Comparison of ENCODE assay signal across 20 mouse cellular contexts in the genomic region with DNA sequence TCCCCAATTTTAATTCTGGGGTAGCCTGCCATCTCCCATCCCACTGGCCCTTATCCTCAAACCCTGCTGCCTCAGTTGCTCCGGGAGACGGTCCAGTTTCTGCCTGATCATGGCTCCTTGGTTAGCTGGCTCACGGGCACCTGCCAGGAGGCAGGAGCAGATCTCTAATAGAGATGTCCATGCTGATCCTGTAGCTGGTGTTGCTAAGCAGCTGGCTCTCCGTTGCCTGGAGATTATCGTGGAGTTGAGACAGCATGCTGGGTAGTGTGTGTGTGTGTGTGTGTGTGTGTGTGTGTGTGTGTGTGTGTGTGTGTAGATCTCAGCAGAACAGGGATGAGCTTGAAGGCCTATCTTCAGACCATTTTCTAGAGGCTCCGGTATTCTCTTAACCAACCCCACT.
DNase-seq lines count a peak whose midpoint lies in the region; ATAC-seq and TF ChIP-seq lines count a peak whose summit lies in the region.
"Had no signal": no experiment of that assay in that cellular context is flagged by ENCODE, and none has a peak within 500 bp of the region (broad histone marks: within the 10 kb centered on the region; RNA-seq: fewer than 3 reads in every experiment).

No protein-coding gene starts in this region.

- H3K9ac ChIP-seq in liver, postnatal 0 days (replicated peaks), result no peak overlapping the region
- H3K9ac ChIP-seq: heart, embryonic 13.5 days; neural tube, embryonic 12.5 days had no signal

- H3K4me3 ChIP-seq in layer of hippocampus, adult 2 months, result no peak overlapping the region
- H3K4me3 ChIP-seq in midbrain, embryonic 10.5 days, result no peak overlapping the region
- no peak overlapping the region for H3K4me3 ChIP-seq in olfactory bulb, adult 2 months (ENCODE audit: insufficient read depth, low read depth, low read length)
- no peak overlapping the region for H3K4me3 ChIP-seq in liver, postnatal 0 days (ENCODE audit: low read depth, low read length)
- H3K4me3 ChIP-seq: heart, embryonic 13.5 days; neural tube, embryonic 12.5 days had no signal

- no peak for TF ChIP-seq CTCF in layer of hippocampus, adult 2 months (conservative IDR thresholded peaks at IDR 0.05)
- no peak for TF ChIP-seq CTCF in olfactory bulb, adult 2 months (IDR thresholded peaks at IDR 0.05; ENCODE audit: insufficient read depth, low read depth, low read length)
- TF ChIP-seq CTCF in liver, postnatal 0 days (IDR thresholded peaks at IDR 0.05; ENCODE audit: low read depth), result no peak

- no peaks in the 10 kb centered on the region for H3K36me3 ChIP-seq in midbrain, embryonic 10.5 days
- H3K36me3 ChIP-seq in liver, postnatal 0 days (replicated peaks; ENCODE audit: insufficient read depth, low read length), result no peaks in the 10 kb centered on the region
- H3K36me3 ChIP-seq: heart, embryonic 13.5 days; neural tube, embryonic 12.5 days had no signal

- peak; percentile 52 to 58 for DNase-seq in cerebellum, postnatal 10 days
- DNase-seq in cerebellum, adult 11-12 months, result no peak
- DNase-seq in layer of hippocampus, adult 2 months (ENCODE audit: low spot score in 2 of 2), result peak in 1 of 2 experiments; percentile 25
- DNase-seq in layer of hippocampus, adult 11-12 months (ENCODE audit: low spot score), result no peak
- DNase-seq in midbrain, embryonic 10.5 days (ENCODE audit: low spot score), result peak; percentile 24
- DNase-seq in liver, postnatal 0 days, result no peak
- no peak for DNase-seq in Muller cell, postnatal 12 days (ENCODE audit: inconsistent ontology term)
- DNase-seq: adrenal gland, postnatal 10 days; cerebellum, adult 9-10 months; gastrocnemius, postnatal 25 days; heart, postnatal 4 days; liver; lung, adult 18-20 months; thymus, postnatal 4 days had no signal

- no peaks in the 10 kb centered on the region for H3K27me3 ChIP-seq in midbrain, embryonic 10.5 days (ENCODE audit: low read depth, poor library complexity, severe bottlenecking)
- H3K27me3 ChIP-seq in liver, postnatal 0 days (ENCODE audit: insufficient read depth, low read length), result no peaks in the 10 kb centered on the region
- H3K27me3 ChIP-seq: heart, embryonic 13.5 days; neural tube, embryonic 12.5 days had no signal

- no peak for TF ChIP-seq POLR2A in olfactory bulb, adult 2 months (IDR thresholded peaks at IDR 0.05; ENCODE audit: insufficient read depth, low read depth, low read length)

- 78% methylated on average over 6 of the region's 6 CpGs for WGBS in midbrain, embryonic 10.5 days
- WGBS in olfactory bulb, adult 2 months, result 45% methylated on average over 6 of the region's 6 CpGs
- WGBS in liver, postnatal 0 days (ENCODE audit: insufficient replicate concordance), result 88% methylated on average over 6 of the region's 6 CpGs

- no peak for TF ChIP-seq EP300 in liver, postnatal 0 days (IDR thresholded peaks at IDR 0.05; ENCODE audit: low read depth)

- H3K4me2 ChIP-seq in liver, postnatal 0 days (ENCODE audit: low read depth, low read length), result no peak overlapping the region
- H3K4me2 ChIP-seq: heart, embryonic 13.5 days; neural tube, embryonic 12.5 days had no signal

- no peak for ATAC-seq in liver, postnatal 0 days
- ATAC-seq: intestine, postnatal 0 days had no signal

- H3K27ac ChIP-seq in layer of hippocampus, adult 2 months, result peak overlapping the region; percentile 78
- no peak overlapping the region for H3K27ac ChIP-seq in midbrain, embryonic 10.5 days (replicated peaks)
- peak overlapping the region; percentile 16; the same call in 1 of the 2 replicates for H3K27ac ChIP-seq in olfactory bulb, adult 2 months (ENCODE audit: insufficient read depth, low read depth, low read length)
- no peak overlapping the region for H3K27ac ChIP-seq in liver, postnatal 0 days (ENCODE audit: low read depth)
- H3K27ac ChIP-seq: heart, embryonic 13.5 days; kidney, postnatal 0 days; macrophage; neural tube, embryonic 12.5 days had no signal

- peaks cover 4% of the 10 kb centered on the region for H3K4me1 ChIP-seq in midbrain, embryonic 10.5 days
- peaks cover 15% of the 10 kb centered on the region for H3K4me1 ChIP-seq in olfactory bulb, adult 2 months (ENCODE audit: control insufficient read depth, insufficient read depth, low read length)
- no peaks in the 10 kb centered on the region for H3K4me1 ChIP-seq in liver, postnatal 0 days (ENCODE audit: insufficient read depth)
- H3K4me1 ChIP-seq: neural tube, embryonic 12.5 days had no signal

- no peaks in the 10 kb centered on the region for H3K9me3 ChIP-seq in midbrain, embryonic 10.5 days (replicated peaks)
- no peaks in the 10 kb centered on the region; the same call in 1 of the 2 replicates for H3K9me3 ChIP-seq in liver, postnatal 0 days (ENCODE audit: low read length)
- H3K9me3 ChIP-seq: neural tube, embryonic 12.5 days had no signal

Comparison
In these comparisons a context has a peak if more than half of its experiments do, and no peak if none do; other contexts are left out.
1. DNase-seq: peak in cerebellum, postnatal 10 days (2 of 2) and midbrain, embryonic 10.5 days (single experiment); none in cerebellum, adult 11-12 months (single experiment), layer of hippocampus, adult 11-12 months (single experiment), liver, postnatal 0 days (single experiment) and Muller cell, postnatal 12 days (single experiment).
2. H3K27ac ChIP-seq: peak in layer of hippocampus, adult 2 months (single experiment) and olfactory bulb, adult 2 months (single experiment); none in midbrain, embryonic 10.5 days (single experiment) and liver, postnatal 0 days (single experiment).